Mouse (Mus musculus): ENCODE results near the gene Mfap5. TPM values are rescaled to one million over a fixed set of nuclear protein-coding genes. Genes with fewer than 3 reads are reported as not detected.
A peak's percentile ranks its signal among the peaks of the same experiment; 100 is the strongest.
"Not testable (repeated sequence)": the region's sequence is repeated elsewhere in the genome, so short reads cannot be mapped to it uniquely, and the experiment has no call there.

Mfap5 gene
- total RNA-seq, 2 experiments from 2014 or later: 15.7 to 34.1 TPM

- no peak for DNase-seq
Observed at GRCm38 (mm10) chr6:122512914-122513878, 7.6 kb downstream of the Mfap5 start.

GRCm38 (mm10) chr6:122514312-122514711 is 8.7 kb downstream of the Mfap5 start:
- DNase-seq: no peak

GRCm38 (mm10) chr6:122515762-122516161 is 10.1 kb downstream of the Mfap5 start:
- DNase-seq: not testable (repeated sequence)

- no peak for DNase-seq
Observed at GRCm38 (mm10) chr6:122517668-122518067, 12.0 kb downstream of the Mfap5 start.

- DNase-seq: no peak
Observed at GRCm38 (mm10) chr6:122519384-122519783, 13.7 kb downstream of the Mfap5 start.

GRCm38 (mm10) chr6:122522595-122522994 is 16.9 kb downstream of the Mfap5 start:
- peak in 1 of 2 experiments; percentile 6 for DNase-seq

GRCm38 (mm10) chr6:122523289-122523688 is 17.6 kb downstream of the Mfap5 start:
- no peak for DNase-seq

GRCm38 (mm10) chr6:122527596-122527995 is 22.0 kb downstream of the Mfap5 start:
- no peak for DNase-seq

GRCm38 (mm10) chr6:122528136-122528535 is 22.5 kb downstream of the Mfap5 start:
- DNase-seq: no peak

- DNase-seq: no peak
Observed at GRCm38 (mm10) chr6:122531466-122532174, 26.0 kb downstream of the Mfap5 start.

GRCm38 (mm10) chr6:122532883-122533302 is 27.2 kb downstream of the Mfap5 start:
- DNase-seq: peak; percentile 33 to 36

- DNase-seq: no peak
Observed at GRCm38 (mm10) chr6:122534032-122534431, 28.4 kb downstream of the Mfap5 start.

- no peak for DNase-seq
Observed at GRCm38 (mm10) chr6:122539564-122539963, 33.9 kb downstream of the Mfap5 start.

GRCm38 (mm10) chr6:122542459-122542858 is 36.8 kb downstream of the Mfap5 start:
- DNase-seq: not testable (repeated sequence)

- no peak for DNase-seq
Observed at GRCm38 (mm10) chr6:122543574-122543973, 37.9 kb downstream of the Mfap5 start.

- DNase-seq: no peak
Observed at GRCm38 (mm10) chr6:122544672-122545071, 39.0 kb downstream of the Mfap5 start.

- no peak for DNase-seq
Observed at GRCm38 (mm10) chr6:122545289-122545882, 39.7 kb downstream of the Mfap5 start.

- DNase-seq: no peak
Observed at GRCm38 (mm10) chr6:122545948-122546347, 40.3 kb downstream of the Mfap5 start.

- DNase-seq: no peak
Observed at GRCm38 (mm10) chr6:122553606-122554005, 48.0 kb downstream of the Mfap5 start, which contains the start of gene Aicda. TSS of gene Aicda (plus strand) at chr6:122553801.

GRCm38 (mm10) chr6:122554102-122554501 is 48.5 kb downstream of the Mfap5 start:
- DNase-seq: no peak

- DNase-seq: no peak
Observed at GRCm38 (mm10) chr6:122555266-122555665, 49.6 kb downstream of the Mfap5 start.

- peak; percentile 48 to 73 for DNase-seq
Observed at GRCm38 (mm10) chr6:122556959-122557561, 51.4 kb downstream of the Mfap5 start.
